Mouse (Mus musculus) stomach, embryonic 15.5 days (tissue): ENCODE measurements at regions not wholly inside any gene's neighbourhood (a gene's known extent, or its start where the extent isn't known, plus 50 kb on each side); places are given as distances from the start of the nearest gene placed in this dataset.

Experiments
- ATAC-seq: fragments of 200-750 bp; cut with Nextera tagmentation; 2 replicates; pipeline ENCODE4 v1.8.0; 2017; ENCODE audit warnings: low read depth, moderate number of reproducible peaks, moderate TSS enrichment; ENCODE audit not compliant: insufficient read depth, low FRiP score
- H3K27ac ChIP-seq: fragments of 300-500 bp; sonication (generic); 2 replicates; pipeline ENCODE4 v1.5.1; 2015; ENCODE audit warnings: mild to moderate bottlenecking, inconsistent platforms
- H3K27me3 ChIP-seq: fragments of 300-500 bp; sonication (generic); replicated peaks from 2 replicates; pipeline ENCODE4 v1.6.1; 2015; ENCODE audit warnings: inconsistent platforms
- H3K36me3 ChIP-seq: fragments of 300-500 bp; sonication (generic); 2 replicates; pipeline ENCODE4 v1.6.1; 2015; ENCODE audit warnings: inconsistent platforms
- H3K4me1 ChIP-seq: fragments of 300-500 bp; sonication (generic); 2 replicates; pipeline ENCODE4 v1.6.1; 2015; ENCODE audit warnings: inconsistent platforms
- H3K4me2 ChIP-seq: fragments of 300-500 bp; sonication (generic); 2 replicates; pipeline ENCODE4 v1.6.1; 2015; ENCODE audit warnings: mild to moderate bottlenecking, inconsistent platforms
- H3K4me3 ChIP-seq: fragments of 300-500 bp; sonication (generic); replicated peaks from 2 replicates; pipeline ENCODE4 v1.5.1; 2015; ENCODE audit warnings: inconsistent platforms
- H3K9ac ChIP-seq: fragments of 300-500 bp; sonication (generic); 2 replicates; pipeline ENCODE4 v1.6.1; 2015; ENCODE audit warnings: inconsistent platforms
- H3K9me3 ChIP-seq: fragments of 300-500 bp; sonication (generic); 2 replicates; pipeline ENCODE4 v1.6.1; 2016; ENCODE audit warnings: inconsistent platforms
- WGBS: fragments of 180-500 bp; shearing (Covaris S2); methylation state at CpG from one replicate; pipeline ENCODE4 v1.1.7; 2015; 5-methylcytosine and 5-hydroxymethylcytosine counted together

GRCm38 (mm10) chr3:133818966-133819700, 274.2 kb upstream of the Tet2 start:
- H3K9ac ChIP-seq, result no peak overlapping the region
- H3K27ac ChIP-seq, result no peak overlapping the region
- H3K4me1 ChIP-seq, result no peaks in the 10 kb centered on the region
- no peak overlapping the region for H3K4me3 ChIP-seq
- no peak overlapping the region for H3K4me2 ChIP-seq
- 65% methylated on average over 4 of the region's 4 CpGs for WGBS
- H3K9me3 ChIP-seq, result no peaks in the 10 kb centered on the region
- H3K27me3 ChIP-seq, result no peaks in the 10 kb centered on the region
- no peaks in the 10 kb centered on the region for H3K36me3 ChIP-seq
- no peak for ATAC-seq

- no peak overlapping the region for H3K4me3 ChIP-seq
- ATAC-seq, result no peak
- WGBS, result 81% methylated on average over 2 of the region's 2 CpGs
- no peaks in the 10 kb centered on the region for H3K9me3 ChIP-seq
- no peaks in the 10 kb centered on the region for H3K4me1 ChIP-seq
- no peak overlapping the region for H3K9ac ChIP-seq
- H3K27me3 ChIP-seq, result no peaks in the 10 kb centered on the region
- H3K4me2 ChIP-seq, result no peak overlapping the region
- H3K36me3 ChIP-seq, result no peaks in the 10 kb centered on the region
- no peak overlapping the region for H3K27ac ChIP-seq
Observed at GRCm38 (mm10) chr3:133833739-133834391, 288.9 kb upstream of the Tet2 start.

GRCm38 (mm10) chr3:133834459-133834858, 289.5 kb upstream of the Tet2 start:
- WGBS, result 83% methylated on average over 3 of the region's 3 CpGs

GRCm38 (mm10) chr3:133846301-133846700, 301.4 kb upstream of the Tet2 start:
- H3K4me2 ChIP-seq, result no peak overlapping the region
- H3K9me3 ChIP-seq, result no peaks in the 10 kb centered on the region
- no peaks in the 10 kb centered on the region for H3K4me1 ChIP-seq
- H3K4me3 ChIP-seq, result no peak overlapping the region
- no peak overlapping the region for H3K27ac ChIP-seq
- no peaks in the 10 kb centered on the region for H3K27me3 ChIP-seq
- ATAC-seq, result no peak
- no peaks in the 10 kb centered on the region for H3K36me3 ChIP-seq
- H3K9ac ChIP-seq, result no peak overlapping the region

More at GRCm38 (mm10) chr3:133834459-133834858, 289.5 kb upstream of the Tet2 start:
- no peak for ATAC-seq
- Histone ChIP-seq H3K9me3 (no peaks in the 10 kb centered on the region), H3K9ac (no peak overlapping the region), H3K36me3 (no peaks in the 10 kb centered on the region), H3K4me2 (no peak overlapping the region), H3K4me3 (no peak overlapping the region), H3K27me3 (no peaks in the 10 kb centered on the region), H3K27ac (no peak overlapping the region), H3K4me1 (no peaks in the 10 kb centered on the region)

- 77% methylated on average over 2 of the region's 2 CpGs for WGBS
- H3K4me2 ChIP-seq, result no peak overlapping the region
- H3K4me3 ChIP-seq, result no peak overlapping the region
- H3K27ac ChIP-seq, result no peak overlapping the region
- no peaks in the 10 kb centered on the region for H3K27me3 ChIP-seq
- no peak for ATAC-seq
- no peaks in the 10 kb centered on the region for H3K9me3 ChIP-seq
- H3K9ac ChIP-seq, result no peak overlapping the region
- H3K4me1 ChIP-seq, result peaks cover 6% of the 10 kb centered on the region; the same call in 1 of the 2 replicates
- no peaks in the 10 kb centered on the region for H3K36me3 ChIP-seq
Observed at GRCm38 (mm10) chr3:133874383-133874782, 329.4 kb upstream of the Tet2 start.

- Histone ChIP-seq H3K27ac (peak overlapping the region; percentile 71; the same call in 1 of the 2 replicates), H3K36me3 (no peaks in the 10 kb centered on the region), H3K4me3 (no peak overlapping the region; the same call in 1 of the 2 replicates), H3K27me3 (no peaks in the 10 kb centered on the region), H3K9me3 (no peaks in the 10 kb centered on the region), H3K4me1 (peaks cover 6% of the 10 kb centered on the region; the same call in 1 of the 2 replicates), H3K4me2 (peak overlapping the region; percentile 48), H3K9ac (no peak overlapping the region)
- WGBS, result 10% methylated on average over 13 of the region's 13 CpGs
- peak; percentile 81 for ATAC-seq
Observed at GRCm38 (mm10) chr3:133876439-133877072, 331.6 kb upstream of the Tet2 start.

GRCm38 (mm10) chr3:133877310-133877709, 332.4 kb upstream of the Tet2 start:
- H3K9me3 ChIP-seq, result no peaks in the 10 kb centered on the region
- H3K4me3 ChIP-seq, result no peak overlapping the region
- peaks cover 6% of the 10 kb centered on the region; the same call in 1 of the 2 replicates for H3K4me1 ChIP-seq
- no peak for ATAC-seq
- H3K27me3 ChIP-seq, result no peaks in the 10 kb centered on the region
- 0 out of 2 replicates have a peak overlapping the region, but pooled peaks have one; percentile 21 for H3K27ac ChIP-seq
- H3K4me2 ChIP-seq, result no peak overlapping the region
- 27% methylated on average over 5 of the region's 5 CpGs for WGBS
- H3K9ac ChIP-seq, result no peak overlapping the region
- no peaks in the 10 kb centered on the region for H3K36me3 ChIP-seq

- Histone ChIP-seq H3K4me3 (no peak overlapping the region), H3K9me3 (no peaks in the 10 kb centered on the region), H3K27me3 (no peaks in the 10 kb centered on the region), H3K27ac (no peak overlapping the region), H3K4me2 (no peak overlapping the region), H3K4me1 (peaks cover 6% of the 10 kb centered on the region; the same call in 1 of the 2 replicates), H3K36me3 (no peaks in the 10 kb centered on the region), H3K9ac (no peak overlapping the region)
- WGBS, result 13% methylated on average over 1 of the region's 1 CpGs
- ATAC-seq, result no peak
Observed at GRCm38 (mm10) chr3:133880626-133881025, 335.7 kb upstream of the Tet2 start.

GRCm38 (mm10) chr3:133901931-133902330, 334.4 kb upstream of the Cxxc4 start:
- no peak overlapping the region for H3K27ac ChIP-seq
- no peaks in the 10 kb centered on the region for H3K27me3 ChIP-seq
- no peak overlapping the region for H3K4me3 ChIP-seq
- no peak overlapping the region for H3K4me2 ChIP-seq
- H3K4me1 ChIP-seq, result no peaks in the 10 kb centered on the region
- 76% methylated on average over 3 of the region's 3 CpGs for WGBS
- H3K36me3 ChIP-seq, result no peaks in the 10 kb centered on the region
- H3K9ac ChIP-seq, result no peak overlapping the region
- no peak for ATAC-seq
- no peaks in the 10 kb centered on the region for H3K9me3 ChIP-seq

- H3K4me1 ChIP-seq, result no peaks in the 10 kb centered on the region
- no peak overlapping the region for H3K4me3 ChIP-seq
- ATAC-seq, result no peak
- no peaks in the 10 kb centered on the region for H3K9me3 ChIP-seq
- H3K27me3 ChIP-seq, result no peaks in the 10 kb centered on the region
- no peak overlapping the region for H3K4me2 ChIP-seq
- no peaks in the 10 kb centered on the region for H3K36me3 ChIP-seq
- H3K27ac ChIP-seq, result no peak overlapping the region
- no peak overlapping the region for H3K9ac ChIP-seq
Observed at GRCm38 (mm10) chr3:133922200-133922599, 314.1 kb upstream of the Cxxc4 start.

GRCm38 (mm10) chr3:133965322-133965721, 271.0 kb upstream of the Cxxc4 start:
- Histone ChIP-seq H3K9me3 (no peaks in the 10 kb centered on the region), H3K27me3 (no peaks in the 10 kb centered on the region), H3K27ac (no peak overlapping the region), H3K4me1 (no peaks in the 10 kb centered on the region), H3K9ac (no peak overlapping the region), H3K4me3 (no peak overlapping the region), H3K4me2 (no peak overlapping the region), H3K36me3 (no peaks in the 10 kb centered on the region)
- 75% methylated on average over 2 of the region's 2 CpGs for WGBS
- ATAC-seq, result no peak

GRCm38 (mm10) chr3:133968176-133968575, 268.1 kb upstream of the Cxxc4 start:
- Histone ChIP-seq H3K9ac (no peak overlapping the region), H3K4me1 (no peaks in the 10 kb centered on the region), H3K36me3 (no peaks in the 10 kb centered on the region), H3K4me2 (no peak overlapping the region), H3K4me3 (no peak overlapping the region), H3K27me3 (no peaks in the 10 kb centered on the region), H3K27ac (no peak overlapping the region), H3K9me3 (no peaks in the 10 kb centered on the region)
- WGBS, result 73% methylated on average over 6 of the region's 6 CpGs
- no peak for ATAC-seq
